Mouse (Mus musculus) cerebellum, adult 9-11 months (tissue): Measurements from ENCODE around the gene Slc6a14.

Experiments used
- DNase-seq: peaks from one replicate; pipeline ENCODE4 v3.0.0; 2022

Gene Slc6a14

DNA sequence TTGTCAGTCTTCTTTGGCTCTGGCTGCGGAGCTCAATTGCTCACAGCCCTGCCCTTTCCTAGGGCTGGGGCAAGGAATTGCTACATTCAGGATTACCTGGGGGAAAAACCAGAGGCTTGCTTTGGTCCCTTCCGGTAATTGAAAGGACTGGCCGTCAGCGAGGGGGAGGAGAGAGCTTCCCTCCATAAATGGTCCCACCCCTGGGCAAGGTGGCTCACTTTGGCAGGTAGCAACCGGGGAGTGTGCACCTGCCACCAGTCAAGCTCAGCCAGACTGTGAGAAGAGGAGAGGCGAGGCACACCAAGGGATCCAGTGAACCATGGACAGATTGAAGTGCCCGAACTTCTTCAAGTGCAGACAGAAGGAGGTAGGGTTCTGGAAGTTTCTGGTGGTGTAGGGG, at the start of gene Slc6a14:
TSS of gene Slc6a14 (plus strand) at position 68 of the 400 bp plus-strand sequence.
- DNase-seq = no peak

DNA sequence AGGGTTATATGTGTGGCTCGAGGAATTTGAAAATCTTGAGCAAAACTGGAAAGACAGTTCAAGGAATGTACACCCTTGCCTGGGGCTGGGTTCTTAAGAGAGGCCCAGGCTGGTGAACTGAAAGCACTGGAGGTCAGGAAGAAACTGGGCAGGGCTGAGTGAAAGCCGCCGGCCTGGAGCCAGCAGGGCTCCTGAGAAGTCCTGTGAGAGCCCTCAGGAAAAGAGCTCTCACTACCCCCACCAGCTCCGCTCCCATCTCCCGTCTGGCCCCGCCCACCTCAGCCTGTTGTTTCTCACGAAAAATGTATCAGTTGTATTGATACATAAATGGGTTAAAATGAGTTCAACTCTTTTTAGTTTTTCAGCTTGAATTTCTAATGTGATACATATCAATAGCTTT, 43.8 kb upstream of the Slc6a14 start:
- no peak for DNase-seq

DNA sequence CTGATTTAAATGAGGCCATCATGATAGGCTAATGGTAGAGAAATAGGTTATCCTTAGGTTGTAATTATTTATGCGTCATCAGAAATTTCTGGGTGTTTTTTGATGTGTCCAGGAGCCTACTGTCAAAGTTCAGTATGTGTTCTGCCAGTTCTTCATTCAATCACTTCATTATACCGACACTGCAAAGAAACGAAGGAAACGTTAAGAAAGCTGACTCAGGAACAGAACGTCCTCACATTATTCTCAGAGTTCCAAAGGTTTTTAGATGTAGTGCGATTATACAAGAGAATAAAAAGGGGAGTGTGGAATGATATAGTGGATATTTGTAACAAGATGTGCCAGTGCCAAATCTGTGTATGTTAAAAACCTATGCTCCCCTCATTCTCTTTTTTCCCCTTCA, 19.5 kb upstream of the Slc6a14 start:
- DNase-seq = no peak

DNA sequence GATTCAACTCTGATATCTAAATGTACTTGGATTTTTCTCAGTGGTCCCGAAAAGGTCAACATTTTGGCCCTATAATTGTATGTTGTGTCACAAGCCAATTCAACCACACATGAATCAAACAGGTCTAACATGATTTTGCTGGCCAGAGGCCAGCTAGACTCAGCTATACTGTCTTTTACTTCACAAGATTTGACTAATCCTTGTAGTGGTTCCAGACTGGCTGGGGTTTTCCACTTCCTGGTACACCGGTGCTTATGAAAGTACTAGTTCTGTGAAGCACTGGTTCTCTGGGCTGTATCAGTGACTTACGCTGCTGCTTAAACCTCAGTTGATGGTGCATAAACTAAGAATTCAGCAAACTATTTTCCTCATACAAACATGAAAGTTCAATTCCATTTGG, 19.0 kb upstream of the Slc6a14 start:
- DNase-seq = no peak

DNA sequence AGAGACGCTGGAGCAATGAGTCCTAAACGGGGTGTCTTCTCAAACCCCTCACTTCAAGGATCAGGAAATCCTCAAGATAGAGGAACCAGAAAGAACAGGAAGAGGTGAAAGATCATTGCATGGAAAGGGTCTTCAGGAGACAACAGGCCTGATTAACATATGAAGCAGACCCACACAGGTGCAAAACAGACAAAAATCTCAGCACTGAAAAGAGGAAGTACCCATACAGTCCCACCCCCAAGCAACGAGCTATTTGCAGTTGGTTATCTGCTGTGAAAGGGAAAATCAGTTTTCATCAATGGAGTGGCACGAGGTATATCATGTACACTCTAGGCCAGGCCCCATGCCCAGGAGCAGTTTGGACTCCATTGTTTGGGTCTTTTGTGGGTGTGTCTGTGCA, 13.1 kb upstream of the Slc6a14 start:
- DNase-seq = no peak

DNA sequence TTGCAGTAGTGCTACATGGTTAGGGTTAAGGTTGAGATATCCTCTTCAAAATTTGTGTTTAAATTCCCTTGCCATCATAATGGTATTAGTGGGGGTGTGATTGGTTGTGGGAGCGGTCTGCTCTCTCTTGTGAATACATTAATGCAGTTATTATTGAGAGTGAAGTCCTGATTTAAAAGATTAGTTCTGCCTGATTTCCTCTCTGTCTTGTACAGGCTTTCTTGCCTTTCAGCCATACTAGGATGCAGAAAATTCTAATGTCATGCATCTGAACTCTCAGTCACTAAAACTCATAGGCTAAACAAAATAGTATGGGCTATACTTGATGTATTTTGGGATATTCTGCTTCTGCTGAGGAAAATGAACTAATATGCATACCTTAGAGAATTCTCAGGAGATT, 10.2 kb upstream of the Slc6a14 start:
- no peak for DNase-seq

DNA sequence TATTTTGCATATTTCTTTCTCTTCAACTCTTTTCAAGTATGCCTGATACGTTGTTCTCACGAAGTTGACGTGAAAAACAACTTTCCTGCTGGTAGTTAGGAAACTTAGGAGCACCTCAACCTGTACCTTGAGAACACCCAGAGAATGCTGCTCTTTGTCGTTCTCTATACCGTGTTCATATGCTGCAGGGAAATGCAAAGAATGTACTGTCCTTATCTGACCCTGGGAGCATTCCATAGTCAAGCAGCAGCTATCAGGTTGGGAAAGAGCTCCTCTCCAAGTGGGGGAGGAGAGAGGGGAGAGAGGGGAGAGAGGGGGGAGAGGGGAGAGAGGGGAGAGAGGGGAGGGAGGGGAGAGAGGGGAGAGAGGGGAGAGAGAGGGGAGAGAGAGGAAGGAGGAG, 597 bp downstream of the Slc6a14 start:
- no peak for DNase-seq

DNA sequence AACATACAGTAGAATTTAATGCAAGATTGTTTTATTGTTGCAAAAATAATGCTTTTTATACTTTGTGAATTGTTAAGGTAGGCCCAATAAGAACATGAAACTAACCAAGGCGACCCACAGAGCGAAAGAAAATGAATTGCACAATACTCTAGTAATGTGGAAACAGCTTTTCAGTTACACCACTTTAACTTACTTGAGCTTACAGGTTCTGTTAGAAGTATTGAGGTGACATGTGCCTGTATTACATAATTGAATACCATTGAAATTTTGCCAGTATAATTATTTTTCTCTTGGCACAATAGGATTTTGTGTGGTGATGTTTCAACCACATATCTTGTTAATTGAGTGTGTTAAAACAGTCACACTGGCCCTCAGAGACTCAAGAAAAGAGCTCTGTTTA, 2.2 kb downstream of the Slc6a14 start:
- DNase-seq = no peak

DNA sequence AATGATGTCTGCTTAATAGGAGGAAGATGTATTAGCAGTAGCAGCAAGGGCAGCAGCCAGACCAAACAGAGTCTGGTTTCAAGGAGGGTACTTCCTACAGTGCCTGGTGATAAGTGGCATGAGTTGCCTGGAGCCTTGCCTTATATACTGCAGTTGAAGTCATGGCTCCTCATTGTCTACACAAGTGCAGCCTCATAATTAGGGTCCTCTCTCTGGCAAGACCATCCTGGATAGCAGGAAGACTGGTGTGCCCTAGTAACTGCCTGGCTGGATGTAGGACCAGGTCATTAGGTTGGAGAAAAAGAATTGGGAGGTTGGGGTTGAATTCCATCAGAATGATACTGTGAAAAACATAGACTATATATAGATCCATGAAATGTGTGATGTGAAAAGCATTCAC, 30.3 kb downstream of the Slc6a14 start, which contains the start of gene Gm28269:
TSS of gene Gm28269 (minus strand) at position 101 of the 400 bp plus-strand sequence.
- no peak for DNase-seq
